Mouse (Mus musculus): ENCODE data around the gene Lrrc32. TPM values are rescaled to one million over a fixed set of nuclear protein-coding genes. Genes with fewer than 3 reads are reported as not detected.

Gene Lrrc32
- polyA plus RNA-seq, 1 experiment = 24.3 TPM

GRCm38 (mm10) chr7:98551041-98551440, 62.0 kb downstream of the Lrrc32 start:
- Histone ChIP-seq H3K27ac (ENCODE audit: control insufficient read depth, insufficient read depth, low read depth, low read length, poor library complexity) (no peak overlapping the region), H3K4me1 (ENCODE audit: control insufficient read depth, insufficient read depth, low read length) (no peaks in the 10 kb centered on the region), H3K4me3 (replicated peaks; ENCODE audit: control insufficient read depth, low read depth, low read length) (no peak overlapping the region)
- 81% methylated on average over 3 of the region's 3 CpGs for WGBS
- TF ChIP-seq POLR2A (IDR thresholded peaks at IDR 0.05; ENCODE audit: borderline replicate concordance, control insufficient read depth, low read depth, low read length) = no peak
- no peak for TF ChIP-seq CTCF (IDR thresholded peaks at IDR 0.05; ENCODE audit: control insufficient read depth, insufficient read depth, low read length)

Other genes with a start within 250 kb of the Lrrc32 start
- gene Acer3, start 168.1 kb upstream of the Lrrc32 start, polyA plus RNA-seq (2011; ENCODE audit: insufficient read depth, insufficient read length, low replicate concordance, missing spikeins) = 11.7 and 12.9 TPM in 2 replicates
- 2.0 and 3.2 TPM in 2 replicates for gene Tsku, start 128.0 kb upstream of the Lrrc32 start, polyA plus RNA-seq (2011; ENCODE audit: insufficient read depth, insufficient read length, low replicate concordance, missing spikeins)
- not detected in 2 replicates for gene Gucy2d, start 48.9 kb upstream of the Lrrc32 start, polyA plus RNA-seq (2011; ENCODE audit: insufficient read depth, insufficient read length, low replicate concordance, missing spikeins)
- 15.0 and 17.0 TPM in 2 replicates for gene Emsy, start 167.5 kb downstream of the Lrrc32 start, polyA plus RNA-seq (2011; ENCODE audit: insufficient read depth, insufficient read length, low replicate concordance, missing spikeins)
- 8.2 and 9.0 TPM in 2 replicates for gene Thap12, start 213.8 kb downstream of the Lrrc32 start, polyA plus RNA-seq (2011; ENCODE audit: insufficient read depth, insufficient read length, low replicate concordance, missing spikeins)

All from bone marrow, adult 2 months (tissue).